Mouse (Mus musculus) adrenal gland, adult 2 months (tissue): ENCODE data around the gene Etv6. TPM values are rescaled to one million over a fixed set of nuclear protein-coding genes. Genes with fewer than 3 reads are reported as not detected.

Source experiments
- DNase-seq: peaks from one replicate; pipeline ENCODE4 v3.0.0; 2021
- polyA plus RNA-seq: library from polyadenylated mRNA; depleted of rRNA; stranded (reverse); fragments of >200 nt; gene quantifications from 2 replicates; pipeline ENCODE4 v1.2.3, GENCODE M21; 2012
- total RNA-seq, 2 experiments: library from RNA; stranded (reverse); gene quantifications; 2 replicates each; pipeline ENCODE4 v1.2.3; 2021

Gene Etv6
- total and polyA plus RNA-seq, 3 experiments = 33.0 to 60.5 (median 36.5) TPM

- DNase-seq = peak; percentile 43
These were observed 216.7 kb downstream of the Etv6 start for GRCm38 (mm10) chr6:134252081-134252755.

- DNase-seq = no peak
These were observed 220.9 kb downstream of the Etv6 start for GRCm38 (mm10) chr6:134256369-134256768.

GRCm38 (mm10) chr6:134259913-134260312 lies 224.4 kb downstream of the Etv6 start:
- DNase-seq = no peak

- peak; percentile 88 for DNase-seq
These were observed 226.4 kb downstream of the Etv6 start for GRCm38 (mm10) chr6:134261904-134262303.

- DNase-seq = peak; percentile 77
These were observed 226.9 kb downstream of the Etv6 start for GRCm38 (mm10) chr6:134262383-134262782.

GRCm38 (mm10) chr6:134262911-134263607 lies 227.6 kb downstream of the Etv6 start:
- DNase-seq = peak; percentile 65

- DNase-seq = no peak
These were observed 238.4 kb downstream of the Etv6 start for GRCm38 (mm10) chr6:134273884-134274283.

GRCm38 (mm10) chr6:134276954-134277353 lies 241.5 kb downstream of the Etv6 start:
- no peak for DNase-seq

GRCm38 (mm10) chr6:134282095-134282494 lies 246.6 kb downstream of the Etv6 start:
- DNase-seq = no peak

GRCm38 (mm10) chr6:134291823-134292222 lies 256.3 kb downstream of the Etv6 start:
- DNase-seq = no peak

GRCm38 (mm10) chr6:134292404-134292803 lies 256.9 kb downstream of the Etv6 start:
- DNase-seq = no peak

GRCm38 (mm10) chr6:134293615-134294508 lies 258.4 kb downstream of the Etv6 start:
- DNase-seq = no peak

GRCm38 (mm10) chr6:134297884-134298619 lies 262.6 kb downstream of the Etv6 start:
- DNase-seq = peak; percentile 82

GRCm38 (mm10) chr6:134301951-134302350 lies 266.5 kb downstream of the Etv6 start:
- no peak for DNase-seq

- DNase-seq = peak; percentile 19
These were observed 275.8 kb downstream of the Etv6 start for GRCm38 (mm10) chr6:134311346-134311745.

- DNase-seq = no peak
These were observed 277.1 kb downstream of the Etv6 start for GRCm38 (mm10) chr6:134312571-134312970.

- no peak for DNase-seq
These were observed 281.9 kb downstream of the Etv6 start for GRCm38 (mm10) chr6:134317371-134317770.
